Mouse (Mus musculus) hindbrain, postnatal 0 days (tissue): ENCODE results near the gene Nsg1. TPM values are rescaled to one million over a fixed set of nuclear protein-coding genes. Genes with fewer than 3 reads are reported as not detected.

Source experiments
- ATAC-seq: fragments of 200-750 bp; cut with Nextera tagmentation; 2 replicates; pipeline ENCODE4 v1.8.0; 2017; ENCODE audit warnings: mild to moderate bottlenecking, moderate TSS enrichment, moderate library complexity
- DNase-seq: peaks from one replicate; pipeline ENCODE4 v3.0.0-alpha.2; 2015; ENCODE audit warnings: low spot score
- H3K27ac ChIP-seq: fragments of 300-500 bp; sonication (generic); 2 replicates; pipeline ENCODE4 v1.5.1; 2014; ENCODE audit warnings: mild to moderate bottlenecking
- H3K27me3 ChIP-seq: fragments of 300-500 bp; sonication (generic); 2 replicates; pipeline ENCODE4 v1.6.1; 2014; ENCODE audit warnings: low read length, mixed read lengths; ENCODE audit not compliant: insufficient read depth
- H3K36me3 ChIP-seq: fragments of 300-500 bp; sonication (generic); 2 replicates; pipeline ENCODE4 v1.6.1; 2014; ENCODE audit warnings: low read length, mixed read lengths; ENCODE audit not compliant: insufficient read depth
- H3K4me1 ChIP-seq: fragments of 300-500 bp; sonication (generic); 2 replicates; pipeline ENCODE4 v1.6.1; 2014; ENCODE audit warnings: antibody characterized with exemption, low read length, mixed read lengths; ENCODE audit not compliant: insufficient read depth
- H3K4me2 ChIP-seq: fragments of 300-500 bp; sonication (generic); 2 replicates; pipeline ENCODE4 v1.6.1; 2014; ENCODE audit warnings: low read depth, mild to moderate bottlenecking, low read length, moderate library complexity, mixed read lengths
- H3K4me3 ChIP-seq: fragments of 300-500 bp; sonication (generic); 2 replicates; pipeline ENCODE4 v1.5.1; 2014; ENCODE audit warnings: low read length
- H3K9ac ChIP-seq: fragments of 300-500 bp; sonication (generic); replicated peaks from 2 replicates; pipeline ENCODE4 v1.6.1; 2014; ENCODE audit warnings: mild to moderate bottlenecking, low read length, moderate library complexity, mixed read lengths
- H3K9me3 ChIP-seq: fragments of 300-500 bp; sonication (generic); 2 replicates; pipeline ENCODE4 v1.6.1; 2016; ENCODE audit warnings: low read length, mixed read lengths
- CTCF ChIP-seq: IDR thresholded peaks from 2 replicates; pipeline ENCODE4 v1.5.1; 2016; ENCODE audit warnings: antibody characterized with exemption, control low read depth, low read depth
- WGBS: fragments of 180-500 bp; shearing (Covaris S2); extraction: QIAGEN DNeasy Blood & Tissue Kit; methylation state at CpG from one replicate; pipeline ENCODE4 v1.1.7; 2014; 5-methylcytosine and 5-hydroxymethylcytosine counted together
- polyA plus RNA-seq: library from polyadenylated mRNA; unstranded; fragments of >200 nt; fragmentation: Nextera tagmentation; extraction: Ambion mirVana; gene quantifications from 2 replicates; pipeline ENCODE4 v1.2.1, GENCODE M21; 2015
- total RNA-seq: library from RNA; depleted of rRNA; stranded (reverse); fragments of >200 nt; gene quantifications from 2 replicates; pipeline ENCODE4 v1.2.3, GENCODE M21; 2014

Gene Nsg1
- total and polyA plus RNA-seq, 2 experiments from 2014 or later = 1,051 to 1,578 TPM

- 42% methylated on average over 2 of the region's 2 CpGs for WGBS
- H3K4me3 ChIP-seq = no peak overlapping the region
- H3K27ac ChIP-seq = no peak overlapping the region
- no peak for TF ChIP-seq CTCF
- H3K36me3 ChIP-seq = no peaks in the 10 kb centered on the region
- no peak overlapping the region for H3K4me2 ChIP-seq
- H3K27me3 ChIP-seq = no peaks in the 10 kb centered on the region
- H3K9me3 ChIP-seq = no peaks in the 10 kb centered on the region
- H3K9ac ChIP-seq = no peak overlapping the region
- DNase-seq = no peak
- no peak for ATAC-seq
- no peaks in the 10 kb centered on the region for H3K4me1 ChIP-seq
These were observed 35.2 kb upstream of the Nsg1 start for GRCm38 (mm10) chr5:38194946-38195345.

GRCm38 (mm10) chr5:38190907-38191306 lies 31.2 kb upstream of the Nsg1 start:
- no peak overlapping the region for H3K4me3 ChIP-seq
- no peak overlapping the region for H3K9ac ChIP-seq
- no peak overlapping the region for H3K27ac ChIP-seq
- TF ChIP-seq CTCF = no peak
- WGBS = 93% methylated on average over 3 of the region's 3 CpGs
- no peaks in the 10 kb centered on the region for H3K36me3 ChIP-seq
- no peak for ATAC-seq
- no peak overlapping the region for H3K4me2 ChIP-seq
- no peaks in the 10 kb centered on the region for H3K4me1 ChIP-seq
- DNase-seq = no peak
- H3K9me3 ChIP-seq = no peaks in the 10 kb centered on the region
- no peaks in the 10 kb centered on the region for H3K27me3 ChIP-seq

GRCm38 (mm10) chr5:38187006-38187405 lies 27.3 kb upstream of the Nsg1 start:
- Histone ChIP-seq H3K9ac (no peak overlapping the region), H3K9me3 (no peaks in the 10 kb centered on the region), H3K27me3 (no peaks in the 10 kb centered on the region), H3K4me3 (no peak overlapping the region), H3K4me1 (no peaks in the 10 kb centered on the region), H3K27ac (no peak overlapping the region), H3K36me3 (no peaks in the 10 kb centered on the region), H3K4me2 (no peak overlapping the region)
- ATAC-seq (no peak), DNase-seq (no peak)
- no peak for TF ChIP-seq CTCF
- 91% methylated on average over 2 of the region's 2 CpGs for WGBS

- DNase-seq (no peak), ATAC-seq (no peak)
- H3K9me3 ChIP-seq = no peaks in the 10 kb centered on the region
- H3K27me3 ChIP-seq = no peaks in the 10 kb centered on the region
- H3K4me1 ChIP-seq = no peaks in the 10 kb centered on the region
- no peak overlapping the region for H3K4me3 ChIP-seq
- no peaks in the 10 kb centered on the region for H3K36me3 ChIP-seq
- 86% methylated on average over 6 of the region's 6 CpGs for WGBS
- H3K4me2 ChIP-seq = no peak overlapping the region
- no peak overlapping the region for H3K27ac ChIP-seq
- TF ChIP-seq CTCF = no peak
- no peak overlapping the region for H3K9ac ChIP-seq
These were observed 25.1 kb upstream of the Nsg1 start for GRCm38 (mm10) chr5:38184688-38185285.

- no peak for ATAC-seq
- no peaks in the 10 kb centered on the region for H3K36me3 ChIP-seq
- no peaks in the 10 kb centered on the region for H3K9me3 ChIP-seq
- no peak overlapping the region for H3K9ac ChIP-seq
- no peak for DNase-seq
- H3K4me2 ChIP-seq = no peak overlapping the region
- no peak for TF ChIP-seq CTCF
- H3K4me3 ChIP-seq = no peak overlapping the region
- H3K27me3 ChIP-seq = no peaks in the 10 kb centered on the region
- H3K4me1 ChIP-seq = no peaks in the 10 kb centered on the region
- WGBS = 71% methylated on average over 16 of the region's 16 CpGs
- no peak overlapping the region for H3K27ac ChIP-seq
These were observed 14.7 kb upstream of the Nsg1 start for GRCm38 (mm10) chr5:38174256-38174912.

GRCm38 (mm10) chr5:38173766-38174165 lies 14.1 kb upstream of the Nsg1 start:
- Histone ChIP-seq H3K4me2 (no peak overlapping the region), H3K4me3 (no peak overlapping the region), H3K27me3 (no peaks in the 10 kb centered on the region), H3K36me3 (no peaks in the 10 kb centered on the region), H3K9ac (no peak overlapping the region), H3K4me1 (no peaks in the 10 kb centered on the region), H3K27ac (no peak overlapping the region), H3K9me3 (no peaks in the 10 kb centered on the region)
- no peak for ATAC-seq
- TF ChIP-seq CTCF = no peak
- 62% methylated on average over 5 of the region's 5 CpGs for WGBS
- no peak for DNase-seq

GRCm38 (mm10) chr5:38168497-38168896 lies 8.8 kb upstream of the Nsg1 start:
- H3K9me3 ChIP-seq = no peaks in the 10 kb centered on the region
- H3K27me3 ChIP-seq = no peaks in the 10 kb centered on the region
- H3K4me2 ChIP-seq = no peak overlapping the region
- no peaks in the 10 kb centered on the region for H3K4me1 ChIP-seq
- H3K9ac ChIP-seq = no peak overlapping the region
- no peak for TF ChIP-seq CTCF
- WGBS = 56% methylated on average over 11 of the region's 11 CpGs
- H3K36me3 ChIP-seq = no peaks in the 10 kb centered on the region
- peak; percentile 54; the same call in 1 of the 2 replicates for ATAC-seq
- no peak for DNase-seq
- H3K4me3 ChIP-seq = no peak overlapping the region
- H3K27ac ChIP-seq = no peak overlapping the region
